Mouse (Mus musculus): ENCODE data around the gene Stat3.

The Stat3 gene

DNA sequence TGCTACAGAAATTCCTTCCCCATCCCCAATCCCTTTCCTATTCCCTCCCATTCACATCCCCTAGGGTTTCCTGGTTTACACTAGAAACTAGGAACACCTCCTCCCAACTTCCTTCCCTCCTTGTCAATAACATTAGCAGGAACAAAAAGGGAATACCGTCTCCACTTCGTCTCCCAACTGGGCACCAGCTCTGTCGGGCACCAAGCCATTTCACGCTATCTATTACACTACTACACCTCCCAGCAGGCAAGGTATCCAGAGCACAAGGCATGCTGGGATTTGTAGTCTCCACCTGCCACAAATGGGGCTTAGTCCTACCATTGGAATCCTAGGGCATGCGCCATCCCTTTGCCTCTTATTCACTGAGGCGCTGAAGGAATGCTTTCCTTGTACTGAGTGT is 21.2 kb upstream of the Stat3 start:
- Histone ChIP-seq H3K27me3 (ENCODE audit: insufficient read depth, low read length) (peaks cover 42% of the 10 kb centered on the region), H3K36me3 (ENCODE audit: insufficient read depth, low read length) (no peaks in the 10 kb centered on the region; the same call in 1 of the 2 replicates), H3K9me3 (ENCODE audit: low read length) (no peaks in the 10 kb centered on the region), H3K4me3 (replicated peaks; ENCODE audit: low read length) (no peak overlapping the region), H3K4me1 (replicated peaks; ENCODE audit: low read depth, low read length) (peaks cover 86% of the 10 kb centered on the region)
- TF ChIP-seq NANOG (IDR thresholded peaks at IDR 0.05; ENCODE audit: borderline replicate concordance, low read length) (no peak), CTCF (conservative IDR thresholded peaks at IDR 0.05; ENCODE audit: low read length) (no peak), POU5F1 (IDR thresholded peaks at IDR 0.05; ENCODE audit: borderline replicate concordance, low read length) (no peak)

DNA sequence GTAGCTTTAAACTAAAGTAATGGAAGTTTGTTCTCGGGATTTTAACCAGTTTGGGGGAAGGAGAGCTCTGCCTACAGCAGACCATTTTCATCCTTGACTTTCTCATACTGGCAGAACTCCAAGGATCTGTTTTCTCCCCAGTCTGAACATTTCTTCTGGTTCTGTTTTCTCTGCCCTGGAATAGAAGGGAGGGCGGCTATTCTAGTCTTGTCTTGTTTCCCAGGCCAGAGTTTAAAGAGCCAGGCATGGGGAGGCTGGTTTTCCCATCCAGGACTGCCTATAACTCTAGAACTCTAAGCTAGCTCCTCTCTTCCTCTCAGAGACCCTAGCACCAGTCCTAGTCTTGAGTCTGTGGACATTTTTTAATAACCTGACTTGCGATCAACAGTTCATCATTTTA is 20.5 kb upstream of the Stat3 start:
- H3K4me1 ChIP-seq (replicated peaks; ENCODE audit: low read depth, low read length) = peaks cover 83% of the 10 kb centered on the region
- no peak overlapping the region for H3K4me3 ChIP-seq (replicated peaks; ENCODE audit: low read length)
- no peaks in the 10 kb centered on the region for H3K9me3 ChIP-seq (ENCODE audit: low read length)
- TF ChIP-seq NANOG (IDR thresholded peaks at IDR 0.05; ENCODE audit: borderline replicate concordance, low read length) (no peak), CTCF (conservative IDR thresholded peaks at IDR 0.05; ENCODE audit: low read length) (no peak), POU5F1 (IDR thresholded peaks at IDR 0.05; ENCODE audit: borderline replicate concordance, low read length) (no peak)
- H3K27me3 ChIP-seq (ENCODE audit: insufficient read depth, low read length) = peaks cover 35% of the 10 kb centered on the region
- H3K36me3 ChIP-seq (ENCODE audit: insufficient read depth, low read length) = no peaks in the 10 kb centered on the region; the same call in 1 of the 2 replicates

DNA sequence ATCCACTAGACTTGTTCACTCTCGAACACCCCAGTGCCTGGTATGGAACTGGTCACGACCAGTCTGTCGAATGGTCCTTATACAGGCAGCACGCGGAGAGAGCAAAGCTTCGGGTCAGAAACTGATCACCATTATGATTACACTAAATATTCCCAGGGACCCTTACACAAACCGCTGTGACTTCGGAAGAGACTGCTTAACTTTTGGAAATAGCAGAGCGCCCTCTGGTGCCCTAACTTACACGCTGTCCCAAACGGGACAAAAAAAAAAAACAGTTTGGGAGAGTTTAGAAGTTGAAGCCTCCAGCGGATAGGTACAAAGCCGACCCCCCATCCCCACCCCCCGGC is 20.1 kb upstream of the Stat3 start:
- peaks cover 31% of the 10 kb centered on the region for H3K27me3 ChIP-seq (ENCODE audit: insufficient read depth, low read length)
- H3K9me3 ChIP-seq (ENCODE audit: low read length) = no peaks in the 10 kb centered on the region
- H3K36me3 ChIP-seq (ENCODE audit: insufficient read depth, low read length) = no peaks in the 10 kb centered on the region; the same call in 1 of the 2 replicates
- H3K4me1 ChIP-seq (replicated peaks; ENCODE audit: low read depth, low read length) = peaks cover 79% of the 10 kb centered on the region
- peak overlapping the region; percentile 69 for H3K4me3 ChIP-seq (replicated peaks; ENCODE audit: low read length)
- TF ChIP-seq NANOG (IDR thresholded peaks at IDR 0.05; ENCODE audit: borderline replicate concordance, low read length) (no peak), POU5F1 (IDR thresholded peaks at IDR 0.05; ENCODE audit: borderline replicate concordance, low read length) (no peak), CTCF (conservative IDR thresholded peaks at IDR 0.05; ENCODE audit: low read length) (peak; percentile 65)

DNA sequence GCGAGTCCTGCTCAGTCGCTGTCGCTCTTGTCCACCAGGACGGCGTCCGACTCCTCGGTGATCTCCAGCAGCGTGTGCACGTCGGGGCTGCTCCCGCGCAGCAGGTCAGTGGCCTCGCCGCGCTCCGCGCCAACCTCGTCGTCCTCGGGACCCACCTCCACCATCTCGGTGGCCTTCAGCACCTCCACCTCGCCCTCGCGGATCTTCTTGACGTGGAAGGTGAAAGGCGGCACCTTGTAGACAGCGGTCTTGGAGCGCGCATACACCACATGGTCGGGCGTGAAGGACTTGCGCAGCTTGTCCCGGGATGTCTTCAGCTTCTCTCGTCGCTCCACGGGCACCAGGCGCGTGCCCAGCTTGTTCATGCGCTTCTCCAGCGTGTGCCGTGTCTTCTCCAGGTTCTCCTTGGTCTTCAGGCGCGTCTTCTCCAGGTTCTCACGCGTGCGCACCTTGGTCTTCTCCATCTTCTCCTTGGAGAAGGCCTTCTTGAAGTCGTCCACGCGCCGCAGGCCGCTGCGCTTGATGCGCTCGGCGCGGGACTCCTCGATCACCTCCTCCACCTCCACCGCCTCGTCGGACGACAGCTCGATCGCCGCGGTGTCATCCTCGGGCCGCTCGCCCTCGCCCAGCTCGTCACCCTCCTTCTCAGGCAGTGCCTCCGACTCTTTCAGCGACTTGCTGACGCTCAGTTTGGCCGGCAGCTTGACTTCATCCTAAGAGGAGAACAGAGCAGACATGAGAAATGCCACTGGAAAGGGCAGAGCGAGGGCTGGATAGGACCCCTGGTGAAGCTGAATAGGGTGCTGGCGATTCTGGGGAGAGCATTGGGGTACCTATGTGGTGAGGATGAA is 19.5 kb upstream of the Stat3 start:
- Histone ChIP-seq H3K9me3 (ENCODE audit: low read length) (no peaks in the 10 kb centered on the region), H3K4me3 (replicated peaks; ENCODE audit: low read length) (peak overlapping the region; percentile 69), H3K4me1 (replicated peaks; ENCODE audit: low read depth, low read length) (peaks cover 73% of the 10 kb centered on the region), H3K36me3 (ENCODE audit: insufficient read depth, low read length) (no peaks in the 10 kb centered on the region; the same call in 1 of the 2 replicates), H3K27me3 (ENCODE audit: insufficient read depth, low read length) (peaks cover 25% of the 10 kb centered on the region)
- TF ChIP-seq CTCF (conservative IDR thresholded peaks at IDR 0.05; ENCODE audit: low read length) = no peak
- TF ChIP-seq NANOG (IDR thresholded peaks at IDR 0.05; ENCODE audit: borderline replicate concordance, low read length) = no peak
- TF ChIP-seq POU5F1 (IDR thresholded peaks at IDR 0.05; ENCODE audit: borderline replicate concordance, low read length) = no peak

DNA sequence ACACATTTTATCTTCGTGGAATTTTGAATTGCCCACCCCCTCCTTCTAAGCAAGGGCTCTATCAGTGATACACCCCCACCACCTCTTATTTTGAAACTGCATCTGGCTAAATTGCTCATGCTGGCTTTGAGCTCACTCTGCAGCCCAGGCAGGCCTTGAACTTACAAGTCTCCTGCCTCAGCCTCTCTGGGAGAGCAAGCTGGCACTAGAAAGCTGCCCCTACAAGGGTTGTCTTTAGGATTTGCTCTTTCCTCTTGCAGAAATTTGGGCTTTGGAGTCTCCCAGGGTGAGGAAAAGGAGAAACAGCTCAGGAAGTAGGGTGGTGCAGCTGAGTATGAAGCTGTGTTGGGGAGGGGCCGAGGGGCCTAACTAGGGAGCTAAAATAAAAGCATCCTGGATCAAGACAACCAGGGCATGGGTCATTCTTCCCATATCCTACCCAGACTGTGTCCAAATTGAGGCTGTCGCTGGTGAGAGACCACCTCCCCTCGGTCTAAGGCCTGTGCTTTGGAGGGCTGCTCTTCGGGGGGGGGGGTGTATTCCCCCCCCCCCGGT is 18.7 kb upstream of the Stat3 start:
- Histone ChIP-seq H3K9me3 (ENCODE audit: low read length) (no peaks in the 10 kb centered on the region), H3K4me1 (replicated peaks; ENCODE audit: low read depth, low read length) (peaks cover 65% of the 10 kb centered on the region), H3K4me3 (replicated peaks; ENCODE audit: low read length) (peak overlapping the region; percentile 69), H3K36me3 (ENCODE audit: insufficient read depth, low read length) (no peaks in the 10 kb centered on the region; the same call in 1 of the 2 replicates), H3K27me3 (ENCODE audit: insufficient read depth, low read length) (peaks cover 22% of the 10 kb centered on the region)
- no peak for TF ChIP-seq CTCF (conservative IDR thresholded peaks at IDR 0.05; ENCODE audit: low read length)
- TF ChIP-seq NANOG (IDR thresholded peaks at IDR 0.05; ENCODE audit: borderline replicate concordance, low read length) = no peak
- no peak for TF ChIP-seq POU5F1 (IDR thresholded peaks at IDR 0.05; ENCODE audit: borderline replicate concordance, low read length)

DNA sequence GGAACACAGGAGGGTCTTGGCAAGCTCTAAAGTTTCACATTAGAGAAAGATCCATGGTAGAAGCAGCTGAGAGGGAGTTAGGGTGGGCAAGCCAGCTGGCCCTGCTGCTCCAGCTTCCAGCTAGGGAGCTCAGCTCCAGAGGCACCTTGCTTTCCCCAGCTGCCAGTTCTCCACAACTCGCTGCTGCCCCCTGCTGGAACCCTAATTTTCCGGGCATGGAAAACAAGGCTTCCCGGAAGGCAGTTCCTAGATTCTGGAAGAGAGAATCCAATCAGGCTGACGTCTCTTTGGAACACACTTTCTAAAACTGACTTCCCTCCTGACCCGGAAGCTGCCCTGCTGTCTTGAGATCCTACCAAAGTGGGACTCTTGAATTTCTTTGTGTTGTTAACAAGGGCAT is 17.9 kb upstream of the Stat3 start:
- peaks cover 61% of the 10 kb centered on the region for H3K4me1 ChIP-seq (replicated peaks; ENCODE audit: low read depth, low read length)
- no peaks in the 10 kb centered on the region; the same call in 1 of the 2 replicates for H3K36me3 ChIP-seq (ENCODE audit: insufficient read depth, low read length)
- H3K9me3 ChIP-seq (ENCODE audit: low read length) = no peaks in the 10 kb centered on the region
- H3K4me3 ChIP-seq (replicated peaks; ENCODE audit: low read length) = no peak overlapping the region
- no peak for TF ChIP-seq NANOG (IDR thresholded peaks at IDR 0.05; ENCODE audit: borderline replicate concordance, low read length)
- TF ChIP-seq CTCF (conservative IDR thresholded peaks at IDR 0.05; ENCODE audit: low read length) = peak; percentile 88
- TF ChIP-seq POU5F1 (IDR thresholded peaks at IDR 0.05; ENCODE audit: borderline replicate concordance, low read length) = no peak
- H3K27me3 ChIP-seq (ENCODE audit: insufficient read depth, low read length) = peaks cover 22% of the 10 kb centered on the region

DNA sequence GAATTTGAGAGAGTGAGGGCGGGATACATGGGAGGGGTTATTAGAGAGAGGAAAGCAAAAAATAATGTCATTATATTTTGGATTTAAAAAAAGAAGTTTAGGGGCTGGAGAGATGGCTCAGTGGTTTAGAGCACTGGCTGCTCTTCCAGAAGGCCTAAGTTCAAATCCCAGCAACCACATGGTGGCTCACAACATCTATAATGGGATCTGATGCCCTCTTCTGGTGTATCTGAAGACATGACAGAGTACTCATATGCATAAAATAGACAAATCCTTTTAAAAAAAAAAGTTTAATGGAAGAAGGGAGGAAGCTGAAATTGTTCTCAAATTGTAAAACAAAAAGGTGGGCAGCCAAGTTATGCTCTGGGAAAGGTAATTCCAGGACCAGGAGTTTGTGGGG is 10.2 kb upstream of the Stat3 start:
- peaks cover 11% of the 10 kb centered on the region for H3K4me1 ChIP-seq (replicated peaks; ENCODE audit: low read depth, low read length)
- no peaks in the 10 kb centered on the region for H3K36me3 ChIP-seq (ENCODE audit: insufficient read depth, low read length)
- no peaks in the 10 kb centered on the region; the same call in 1 of the 2 replicates for H3K27me3 ChIP-seq (ENCODE audit: insufficient read depth, low read length)
- H3K9me3 ChIP-seq (ENCODE audit: low read length) = peaks cover 11% of the 10 kb centered on the region
- H3K4me3 ChIP-seq (replicated peaks; ENCODE audit: low read length) = no peak overlapping the region
- TF ChIP-seq NANOG (IDR thresholded peaks at IDR 0.05; ENCODE audit: borderline replicate concordance, low read length) = no peak

DNA sequence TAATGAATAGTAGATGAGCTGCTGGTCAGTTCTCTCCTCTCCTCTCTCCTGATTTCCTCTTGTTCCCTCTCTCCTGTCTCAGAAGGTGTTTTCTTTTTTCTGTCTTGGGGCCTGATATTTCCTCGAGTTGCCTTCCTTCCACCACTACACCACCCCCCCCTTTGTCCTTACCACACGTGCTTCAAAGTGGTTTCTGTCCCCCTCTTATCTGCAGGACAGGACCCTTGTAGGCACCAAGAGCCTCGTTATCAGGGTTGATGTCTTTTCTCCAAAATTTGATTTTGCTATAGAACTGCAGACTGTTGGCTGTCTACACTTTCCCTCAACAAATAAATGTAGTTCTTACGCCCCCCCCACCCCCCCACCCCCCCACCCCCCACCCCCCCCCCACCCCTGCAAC is 9.0 kb upstream of the Stat3 start:
- Histone ChIP-seq H3K36me3 (ENCODE audit: insufficient read depth, low read length) (no peaks in the 10 kb centered on the region), H3K4me3 (replicated peaks; ENCODE audit: low read length) (no peak overlapping the region), H3K9me3 (ENCODE audit: low read length) (peaks cover 11% of the 10 kb centered on the region), H3K4me1 (replicated peaks; ENCODE audit: low read depth, low read length) (peaks cover 11% of the 10 kb centered on the region), H3K27me3 (ENCODE audit: insufficient read depth, low read length) (no peaks in the 10 kb centered on the region; the same call in 1 of the 2 replicates)
- TF ChIP-seq NANOG (IDR thresholded peaks at IDR 0.05; ENCODE audit: borderline replicate concordance, low read length) (no peak), CTCF (conservative IDR thresholded peaks at IDR 0.05; ENCODE audit: low read length) (no peak), POU5F1 (IDR thresholded peaks at IDR 0.05; ENCODE audit: borderline replicate concordance, low read length) (no peak)

Measured in E14TG2a.4 (cell line).